Mouse (Mus musculus): ENCODE measurements around the gene Adam17. TPM values are rescaled to one million over a fixed set of nuclear protein-coding genes. Genes with fewer than 3 reads are reported as not detected.

Adam17 gene
- polyA plus RNA-seq, 1 experiment = 16.3 TPM

DNA sequence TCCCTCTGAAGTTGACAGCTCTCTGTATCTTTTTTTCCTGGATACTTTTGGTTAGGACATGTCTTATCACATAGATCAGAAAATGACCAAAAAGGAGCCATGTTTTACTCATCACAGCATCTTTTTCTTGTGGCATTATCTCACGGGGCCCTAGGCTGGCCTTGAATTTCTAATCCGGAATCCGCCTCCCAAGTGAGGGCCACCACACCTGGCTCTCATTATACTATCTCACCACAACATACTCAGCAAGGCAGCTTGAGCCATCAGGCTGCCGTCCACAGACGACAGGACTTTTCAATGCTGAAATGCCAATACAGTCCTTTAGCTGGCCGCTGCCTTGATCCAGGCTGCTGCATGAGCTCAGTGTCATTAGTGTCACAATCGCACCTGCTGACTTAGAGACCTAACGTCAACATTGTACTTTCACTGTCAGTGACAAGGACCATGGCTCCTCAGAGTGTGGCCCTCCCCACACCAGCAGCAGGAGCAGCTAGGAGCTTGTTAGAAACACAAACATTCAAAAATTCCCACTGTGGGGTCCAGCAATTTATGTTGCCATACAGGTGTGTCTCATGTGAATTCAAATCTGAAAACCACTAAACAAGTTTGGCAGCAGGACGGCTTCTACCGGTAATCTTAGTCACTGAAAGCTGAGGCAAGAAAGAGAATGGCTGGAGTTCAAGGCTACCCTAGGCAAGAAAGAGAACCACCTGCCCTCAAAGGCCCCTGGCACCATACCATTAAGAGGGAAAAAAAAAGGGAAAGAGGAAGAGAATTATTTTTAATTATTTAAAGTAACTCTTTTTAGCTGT is 8.6 kb downstream of the Adam17 start:
- no peak for TF ChIP-seq CTCF (IDR thresholded peaks at IDR 0.05; ENCODE audit: extremely low read depth, insufficient read depth, low read length)
- TF ChIP-seq POLR2A (IDR thresholded peaks at IDR 0.05; ENCODE audit: extremely low read depth, insufficient read depth, low read length) = no peak
- Histone ChIP-seq H3K27ac (ENCODE audit: insufficient read depth, low read length) (no peak overlapping the region), H3K4me1 (ENCODE audit: control insufficient read depth, insufficient read depth, low read length) (no peaks in the 10 kb centered on the region; the same call in 1 of the 2 replicates), H3K4me3 (ENCODE audit: insufficient read depth, low read length) (no peak overlapping the region)

DNA sequence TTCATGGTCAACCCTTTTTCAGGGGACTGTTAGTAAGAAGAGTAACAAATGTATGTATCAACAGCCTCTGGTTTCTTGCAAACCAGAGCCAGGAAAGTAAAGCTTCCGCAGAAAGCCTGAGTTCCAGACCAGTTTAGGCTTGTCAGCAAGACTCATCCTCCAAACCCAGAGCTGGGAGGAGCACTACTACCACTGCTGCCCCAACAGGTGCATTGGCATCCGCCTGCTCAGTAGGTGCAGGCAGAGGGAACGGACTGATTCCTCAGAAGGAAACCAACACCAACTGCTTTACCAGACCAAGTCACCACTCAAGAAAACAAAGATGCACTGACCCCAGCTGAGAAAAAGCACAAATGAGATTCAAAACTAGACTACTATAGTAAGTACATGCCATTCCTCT is 10.2 kb downstream of the Adam17 start:
- no peak for TF ChIP-seq CTCF (IDR thresholded peaks at IDR 0.05; ENCODE audit: extremely low read depth, insufficient read depth, low read length)
- TF ChIP-seq POLR2A (IDR thresholded peaks at IDR 0.05; ENCODE audit: extremely low read depth, insufficient read depth, low read length) = no peak
- Histone ChIP-seq H3K4me1 (ENCODE audit: control insufficient read depth, insufficient read depth, low read length) (no peaks in the 10 kb centered on the region; the same call in 1 of the 2 replicates), H3K4me3 (ENCODE audit: insufficient read depth, low read length) (no peak overlapping the region), H3K27ac (ENCODE audit: insufficient read depth, low read length) (no peak overlapping the region)

- no peak overlapping the region for H3K27ac ChIP-seq (ENCODE audit: insufficient read depth, low read length)
Measured at GRCm38 (mm10) chr12:21362686-21363085, 10.7 kb downstream of the Adam17 start.

DNA sequence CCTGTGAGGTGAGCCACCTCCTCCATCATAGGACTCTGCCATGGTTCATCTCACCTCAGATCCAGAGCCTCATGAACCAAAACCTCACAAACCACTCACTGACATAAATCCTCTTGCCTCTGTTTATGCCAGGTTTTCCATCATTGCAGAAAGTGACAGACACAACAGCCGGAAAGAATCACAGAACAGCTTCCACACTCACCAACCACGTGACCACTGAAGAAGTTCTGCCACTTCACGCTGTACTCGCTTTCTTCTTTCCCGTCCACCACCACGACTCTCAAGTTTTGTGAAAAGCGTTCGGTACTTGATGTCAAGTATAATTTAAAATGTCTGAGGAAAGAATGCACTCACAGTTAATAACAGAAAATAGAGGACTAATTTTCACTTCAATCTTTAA is 19.8 kb downstream of the Adam17 start:
- TF ChIP-seq CTCF (IDR thresholded peaks at IDR 0.05; ENCODE audit: extremely low read depth, insufficient read depth, low read length) (no peak), POLR2A (IDR thresholded peaks at IDR 0.05; ENCODE audit: extremely low read depth, insufficient read depth, low read length) (no peak)
- Histone ChIP-seq H3K4me3 (ENCODE audit: insufficient read depth, low read length) (no peak overlapping the region), H3K4me1 (ENCODE audit: control insufficient read depth, insufficient read depth, low read length) (no peaks in the 10 kb centered on the region), H3K27ac (ENCODE audit: insufficient read depth, low read length) (no peak overlapping the region)

More at GRCm38 (mm10) chr12:21362686-21363085, 10.7 kb downstream of the Adam17 start:
- Histone ChIP-seq H3K4me1 (ENCODE audit: control insufficient read depth, insufficient read depth, low read length) (no peaks in the 10 kb centered on the region; the same call in 1 of the 2 replicates), H3K4me3 (ENCODE audit: insufficient read depth, low read length) (no peak overlapping the region)
- TF ChIP-seq CTCF (IDR thresholded peaks at IDR 0.05; ENCODE audit: extremely low read depth, insufficient read depth, low read length) (no peak), POLR2A (IDR thresholded peaks at IDR 0.05; ENCODE audit: extremely low read depth, insufficient read depth, low read length) (no peak)

GRCm38 (mm10) chr12:21350113-21350876 is 23.1 kb downstream of the Adam17 start:
- no peak overlapping the region for H3K4me3 ChIP-seq (ENCODE audit: insufficient read depth, low read length)
- H3K27ac ChIP-seq (ENCODE audit: insufficient read depth, low read length) = no peak overlapping the region
- H3K4me1 ChIP-seq (ENCODE audit: control insufficient read depth, insufficient read depth, low read length) = no peaks in the 10 kb centered on the region
- no peak for TF ChIP-seq CTCF (IDR thresholded peaks at IDR 0.05; ENCODE audit: extremely low read depth, insufficient read depth, low read length)
- no peak for TF ChIP-seq POLR2A (IDR thresholded peaks at IDR 0.05; ENCODE audit: extremely low read depth, insufficient read depth, low read length)

- Histone ChIP-seq H3K27ac (ENCODE audit: insufficient read depth, low read length) (no peak overlapping the region), H3K4me1 (ENCODE audit: control insufficient read depth, insufficient read depth, low read length) (no peaks in the 10 kb centered on the region), H3K4me3 (ENCODE audit: insufficient read depth, low read length) (no peak overlapping the region)
- TF ChIP-seq CTCF (IDR thresholded peaks at IDR 0.05; ENCODE audit: extremely low read depth, insufficient read depth, low read length) = no peak
- no peak for TF ChIP-seq POLR2A (IDR thresholded peaks at IDR 0.05; ENCODE audit: extremely low read depth, insufficient read depth, low read length)
Measured at GRCm38 (mm10) chr12:21346972-21347371, 26.5 kb downstream of the Adam17 start.

- H3K27ac ChIP-seq (ENCODE audit: insufficient read depth, low read length) = no peak overlapping the region
- TF ChIP-seq CTCF (IDR thresholded peaks at IDR 0.05; ENCODE audit: extremely low read depth, insufficient read depth, low read length) (no peak), POLR2A (IDR thresholded peaks at IDR 0.05; ENCODE audit: extremely low read depth, insufficient read depth, low read length) (no peak)
- H3K4me1 ChIP-seq (ENCODE audit: control insufficient read depth, insufficient read depth, low read length) = no peaks in the 10 kb centered on the region
- no peak overlapping the region for H3K4me3 ChIP-seq (ENCODE audit: insufficient read depth, low read length)
Measured at GRCm38 (mm10) chr12:21340674-21341073, 32.8 kb downstream of the Adam17 start.

DNA sequence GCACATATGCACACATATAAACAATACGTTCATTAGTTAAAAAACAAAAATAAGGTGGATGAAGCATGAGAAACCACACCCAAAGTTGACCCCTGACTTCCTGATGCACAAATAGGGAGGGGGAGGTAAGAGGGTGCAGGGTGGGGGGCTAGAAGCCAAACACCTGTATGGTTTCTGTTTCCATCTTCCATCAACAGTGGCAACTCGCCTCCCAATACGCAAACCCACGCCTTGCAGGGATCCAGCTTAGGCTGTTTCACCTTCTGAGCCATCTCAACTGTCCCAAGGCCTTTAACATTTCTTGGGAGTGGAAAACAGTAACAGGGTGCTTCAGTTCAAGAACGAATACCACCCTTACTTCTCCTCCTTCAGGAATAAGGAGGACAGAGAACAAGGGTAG is 36.3 kb downstream of the Adam17 start:
- Histone ChIP-seq H3K4me1 (ENCODE audit: control insufficient read depth, insufficient read depth, low read length) (peaks cover 1% of the 10 kb centered on the region; the same call in 1 of the 2 replicates), H3K4me3 (ENCODE audit: insufficient read depth, low read length) (no peak overlapping the region), H3K27ac (ENCODE audit: insufficient read depth, low read length) (no peak overlapping the region)
- TF ChIP-seq CTCF (IDR thresholded peaks at IDR 0.05; ENCODE audit: extremely low read depth, insufficient read depth, low read length) (no peak), POLR2A (IDR thresholded peaks at IDR 0.05; ENCODE audit: extremely low read depth, insufficient read depth, low read length) (no peak)

- Histone ChIP-seq H3K4me1 (ENCODE audit: control insufficient read depth, insufficient read depth, low read length) (peaks cover 4% of the 10 kb centered on the region; the same call in 1 of the 2 replicates), H3K4me3 (ENCODE audit: insufficient read depth, low read length) (no peak overlapping the region), H3K27ac (ENCODE audit: insufficient read depth, low read length) (no peak overlapping the region)
- TF ChIP-seq POLR2A (IDR thresholded peaks at IDR 0.05; ENCODE audit: extremely low read depth, insufficient read depth, low read length) (no peak), CTCF (IDR thresholded peaks at IDR 0.05; ENCODE audit: extremely low read depth, insufficient read depth, low read length) (no peak)
Measured at GRCm38 (mm10) chr12:21335869-21336268, 37.6 kb downstream of the Adam17 start.

Measured in cortical plate, adult 2 months (tissue).